Mouse (Mus musculus) heart, postnatal 0 days (tissue): ENCODE data around the gene Entpd8.

Source experiments
- CTCF ChIP-seq: IDR thresholded peaks from 2 replicates; pipeline ENCODE4 v1.5.1; 2016; ENCODE audit warnings: antibody characterized with exemption, control low read depth, low read depth
- EP300 ChIP-seq: IDR thresholded peaks from 2 replicates; pipeline ENCODE4 v1.6.1; 2016; ENCODE audit warnings: antibody characterized with exemption, low read depth

DNA sequence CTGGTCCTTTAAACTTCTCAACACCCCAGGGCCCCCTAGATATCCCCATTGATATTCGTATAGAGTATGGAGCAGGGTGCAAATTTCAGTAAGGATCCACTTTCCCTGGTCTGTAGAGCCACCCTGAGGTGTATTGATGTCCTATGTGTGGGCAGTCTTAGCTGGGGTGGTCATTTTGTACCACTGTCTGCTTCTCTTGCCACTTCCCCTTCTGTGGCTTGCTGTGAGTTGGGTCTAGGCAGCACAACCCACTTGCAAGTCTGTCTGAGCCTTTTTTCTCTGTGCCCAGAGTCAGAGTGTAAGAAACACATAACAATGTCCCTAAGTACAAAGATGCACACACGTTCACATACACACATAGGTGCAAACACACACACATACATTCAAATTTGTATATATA is 34.2 kb downstream of the Entpd8 start:
- no peak for TF ChIP-seq CTCF
- TF ChIP-seq EP300, result no peak
